Mouse (Mus musculus) Muller cell, postnatal 12 days (primary cell): ENCODE data around the gene Oat.

Experiments used
- DNase-seq: peaks from one replicate; pipeline ENCODE4 v3.0.0-alpha.2; 2015; ENCODE audit errors: inconsistent ontology term

Oat gene

GRCm38 (mm10) chr7:132541566-132541965 lies 34.6 kb downstream of the Oat start:
- DNase-seq, result no peak

DNA sequence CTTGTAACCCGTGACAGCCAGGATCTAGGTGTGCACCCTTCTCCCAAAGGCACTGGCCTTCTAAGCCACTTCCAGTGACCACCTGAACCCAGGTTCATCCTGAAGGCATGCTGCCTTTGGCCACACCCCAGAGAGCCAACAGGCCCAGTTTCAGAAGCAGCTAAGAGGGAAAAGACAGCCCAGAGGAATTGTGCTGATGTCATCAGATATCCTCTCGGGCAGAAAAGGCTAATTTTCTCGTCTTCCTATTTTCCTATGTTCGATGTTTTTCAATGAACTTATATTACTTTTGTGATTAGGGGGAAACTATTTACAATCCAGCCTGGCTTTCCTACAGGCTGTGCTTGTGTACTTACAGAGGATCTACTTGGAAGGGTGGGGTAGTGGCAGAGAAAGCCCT lies 35.6 kb downstream of the Oat start:
- DNase-seq, result no peak

DNA sequence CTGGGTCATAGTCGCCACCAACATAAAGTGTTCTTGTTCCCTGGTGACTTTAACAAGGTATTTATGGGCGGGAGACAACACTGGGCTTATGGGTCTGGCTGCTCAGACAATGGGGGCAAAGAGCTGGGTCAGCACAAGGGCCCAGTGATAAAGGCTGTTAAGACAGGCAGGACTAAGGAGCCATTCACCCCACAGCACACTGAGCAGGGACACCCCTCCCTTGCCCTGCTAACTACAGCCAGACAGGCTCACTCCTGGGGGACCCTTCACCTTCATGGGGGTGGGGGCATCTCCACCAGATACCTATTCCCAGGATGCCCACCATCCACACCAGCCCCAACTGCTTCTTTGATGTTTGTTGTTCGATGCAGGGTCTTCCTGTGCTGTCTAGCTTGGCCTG lies 47.0 kb downstream of the Oat start:
- DNase-seq, result no peak

DNA sequence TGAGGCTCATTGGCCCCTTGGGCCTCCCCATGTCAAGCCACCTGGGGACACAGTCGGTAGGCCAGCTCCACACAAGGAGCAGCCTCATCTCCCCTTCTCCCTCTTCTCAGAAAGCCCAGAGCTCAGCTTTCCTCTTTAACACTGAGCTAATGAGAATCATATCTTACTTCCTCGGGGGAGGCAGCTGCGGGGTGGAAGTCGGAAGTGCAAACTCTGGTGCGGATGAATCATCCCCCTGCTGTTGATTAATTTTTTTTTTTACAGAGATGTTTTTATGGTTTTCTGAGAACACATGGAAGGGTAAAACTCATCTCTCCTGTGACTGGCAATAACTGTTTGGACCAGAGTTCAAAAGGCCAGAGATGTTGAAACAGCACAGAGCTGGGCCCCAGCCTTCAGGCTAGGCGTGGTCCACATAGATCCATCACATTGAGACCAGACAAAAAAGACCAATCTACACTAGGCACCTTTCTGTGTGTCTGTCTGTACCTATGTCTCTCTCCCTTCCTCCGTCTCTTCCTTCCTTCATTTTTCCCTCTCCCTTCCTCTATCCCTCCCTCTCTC lies 62.7 kb downstream of the Oat start:
- DNase-seq, result no peak

DNA sequence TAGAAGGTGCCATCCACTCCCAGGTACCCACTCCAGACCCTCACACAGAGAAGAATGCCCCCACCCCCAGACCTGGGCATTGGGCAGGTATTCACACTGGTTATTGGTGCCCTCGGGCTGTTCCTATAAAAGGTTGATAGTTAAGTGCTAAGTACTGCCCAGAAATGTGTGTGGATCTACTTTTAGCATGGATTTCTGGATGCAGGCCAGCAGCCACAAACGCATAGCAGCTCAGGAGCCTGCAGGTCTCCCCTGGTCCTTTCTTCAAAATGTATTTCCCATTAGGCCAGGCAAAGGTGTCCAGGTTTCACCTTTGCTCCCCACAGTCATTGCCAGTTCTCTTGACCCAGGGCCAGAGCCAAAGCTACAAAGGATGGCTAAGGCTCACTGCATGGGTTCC lies 67.1 kb downstream of the Oat start:
- DNase-seq, result no peak
